Mouse (Mus musculus): ENCODE data around the gene Tnnt1. TPM values are rescaled to one million over a fixed set of nuclear protein-coding genes. Genes with fewer than 3 reads are reported as not detected.

Gene Tnnt1
- total RNA-seq, 2 experiments from 2014 or later: 25.4 to 33.6 TPM

DNA sequence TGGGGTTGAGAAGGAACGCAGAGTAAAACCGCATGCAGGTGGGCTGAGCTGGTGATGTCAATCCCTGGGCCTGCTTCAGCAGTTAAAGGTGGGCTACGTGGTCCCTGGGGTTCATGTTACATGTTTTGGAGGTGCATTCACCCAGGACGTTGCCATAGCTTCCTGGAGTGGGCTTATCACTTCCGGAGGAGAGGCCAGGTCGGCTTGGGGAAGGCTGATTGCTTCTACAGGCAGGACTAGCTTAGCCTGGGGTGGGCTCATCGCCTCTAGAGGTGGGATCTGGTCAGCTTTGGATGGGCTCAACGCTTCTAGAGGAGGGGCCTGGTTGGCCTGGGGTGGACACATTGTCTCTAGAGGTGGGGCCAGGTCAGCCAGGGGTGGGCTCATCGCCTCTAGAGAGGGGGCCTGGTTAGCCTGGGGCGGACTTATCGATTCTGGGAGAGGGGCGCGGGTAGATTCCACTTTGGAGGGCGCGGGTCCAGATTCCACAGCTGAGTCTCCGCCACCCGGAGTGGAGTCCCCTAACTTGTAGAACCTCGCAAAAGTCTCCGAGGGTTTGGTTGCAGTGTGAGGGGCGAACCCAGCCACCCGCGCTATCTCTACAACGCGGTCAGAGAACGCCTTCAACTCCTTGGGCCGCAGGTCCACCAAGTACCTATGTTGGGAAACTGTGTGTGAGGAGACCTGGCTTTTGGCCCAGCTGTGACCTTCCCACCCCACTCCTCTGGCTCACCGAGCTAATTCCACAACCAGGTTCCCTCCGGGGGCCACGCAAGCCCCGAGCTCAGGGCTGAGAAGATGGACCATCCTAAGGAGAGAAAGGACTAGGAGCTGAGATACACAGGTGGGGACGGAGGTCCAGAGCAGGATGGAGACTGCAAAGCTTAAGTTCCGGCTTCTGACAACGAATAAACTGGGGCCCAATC is 7.3 kb upstream of the Tnnt1 start:
- DNase-seq: no peak
- intact Hi-C loops (cut with DNase I): loop anchor here (2.0 to 5.0 kb wide), 2 partner anchors 13 to 391 kb away; no protein-coding TSS in a partner anchor

DNA sequence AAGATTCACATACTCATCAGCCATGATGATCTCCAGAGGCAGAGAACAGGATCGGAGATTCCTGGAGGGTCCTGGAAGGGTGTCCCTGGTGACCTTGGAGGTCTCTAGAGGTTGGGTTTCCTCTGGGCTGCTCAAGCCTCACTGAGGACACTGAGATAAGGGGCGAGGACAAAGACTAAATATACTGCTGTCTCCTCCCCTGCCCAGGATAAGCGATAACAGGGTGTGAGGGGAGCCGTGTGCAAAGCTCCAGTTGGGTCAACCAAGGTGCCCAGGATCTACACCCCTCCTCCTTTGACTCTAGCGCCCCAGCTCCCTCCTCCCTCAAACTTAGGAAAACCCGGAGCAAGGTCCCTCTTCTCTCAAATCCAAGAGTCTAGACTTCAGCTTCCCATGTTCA is 6.1 kb upstream of the Tnnt1 start:
- DNase-seq: peak; percentile 45 to 63
- intact Hi-C loops (cut with DNase I): loop anchor here (5.0 kb wide), 1 partner anchor 390 kb away; no protein-coding TSS in a partner anchor

DNA sequence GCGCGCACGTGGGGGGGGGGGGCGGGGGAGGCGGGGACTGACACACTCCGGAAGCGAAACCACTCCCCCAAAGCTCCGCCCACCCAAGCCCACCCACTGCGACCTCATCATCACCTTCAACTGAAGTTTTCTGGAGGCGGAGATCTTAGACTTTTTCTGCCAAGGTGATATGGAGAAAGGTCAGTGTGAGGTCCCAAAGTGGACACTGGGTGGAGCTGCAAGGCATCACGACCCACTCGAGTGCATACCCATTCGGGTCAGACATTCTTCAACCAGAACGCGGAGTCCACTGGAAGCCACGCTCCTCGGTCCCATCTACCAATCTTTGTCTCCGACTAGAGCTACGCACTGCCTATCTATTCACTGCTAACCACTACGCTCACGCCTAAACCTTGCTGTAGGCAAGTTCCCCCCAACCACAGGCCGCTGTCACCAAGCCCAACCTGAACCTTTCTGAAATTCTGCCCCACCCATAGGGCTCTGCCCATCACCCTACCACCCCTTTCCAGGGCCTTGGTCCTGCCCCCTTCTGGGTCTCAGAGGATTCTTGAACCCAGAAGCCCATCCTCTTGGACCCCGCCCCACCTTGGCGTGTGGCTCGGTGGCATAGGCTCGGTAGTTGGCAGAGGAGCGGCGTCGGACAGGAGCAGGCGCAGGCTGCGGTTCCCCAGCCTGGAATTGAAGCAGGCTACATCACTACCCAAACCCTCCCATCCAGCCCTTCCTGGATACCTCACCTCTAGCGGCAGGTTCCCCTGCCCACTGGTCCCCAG is 5.2 kb upstream of the Tnnt1 start:
- DNase-seq: peak in 1 of 2 experiments; percentile 55
- intact Hi-C loops (cut with DNase I): loop anchor here (5.0 kb wide), 1 partner anchor 389 kb away; no protein-coding TSS in a partner anchor

DNA sequence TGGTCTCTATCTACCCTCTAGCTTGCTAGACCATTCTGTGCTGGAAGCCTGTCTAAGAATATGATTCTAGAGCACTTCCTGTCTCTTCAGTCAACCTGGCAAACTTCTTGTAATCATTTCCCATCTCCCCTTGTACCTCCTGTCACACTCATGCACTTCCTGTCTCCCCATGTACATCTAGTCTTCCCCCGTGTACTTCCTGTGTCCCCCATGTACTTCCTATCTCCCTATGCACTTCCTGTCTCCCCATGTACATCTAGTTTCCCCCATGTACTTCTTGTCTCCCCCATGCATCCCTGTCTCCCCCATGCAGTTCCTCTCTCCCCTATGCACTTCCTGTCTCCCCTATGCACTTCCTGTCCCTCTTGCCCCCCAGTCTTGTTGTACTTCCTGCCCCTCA is 2.3 kb upstream of the Tnnt1 start:
- intact Hi-C loops (cut with DNase I): no loop called here
- no peak for DNase-seq

DNA sequence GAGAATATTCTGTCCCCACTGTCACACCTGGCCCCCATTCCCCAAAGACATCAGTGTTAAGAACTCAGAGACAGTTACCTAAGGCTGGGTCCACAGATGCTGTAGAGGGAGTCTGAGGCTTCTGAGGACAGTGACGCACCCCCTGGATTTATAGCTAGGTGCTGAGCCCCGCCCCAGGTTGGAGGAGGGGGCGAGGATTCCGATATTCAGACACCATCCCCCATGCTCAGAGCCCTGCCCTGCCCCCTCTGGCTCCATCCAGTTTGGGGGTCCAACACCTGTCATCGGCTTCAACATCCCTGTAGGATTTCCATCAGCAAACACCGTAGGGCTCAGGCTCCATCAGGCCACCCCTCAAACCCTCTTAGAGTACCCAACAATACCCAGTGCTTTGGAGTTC is 329 bp downstream of the Tnnt1 start:
- peak in 1 of 2 experiments; percentile 41 for DNase-seq
- intact Hi-C loops (cut with DNase I): no loop called here

- DNase-seq: peak; percentile 61 to 63
- intact Hi-C loops (cut with DNase I): no loop called here
These were observed 2.1 kb downstream of the Tnnt1 start for GRCm38 (mm10) chr7:4513829-4514712.

GRCm38 (mm10) chr7:4513236-4513635 is 2.9 kb downstream of the Tnnt1 start:
- intact Hi-C loops (cut with DNase I): no loop called here
- DNase-seq: peak; percentile 66 to 76

- intact Hi-C loops (cut with DNase I): loop anchor here (2.0 kb wide), 1 partner anchor 13 kb away; the partner anchor contains the start of gene Tnni3
- peak in 1 of 2 experiments; percentile 45 for DNase-seq
These were observed 4.5 kb downstream of the Tnnt1 start for GRCm38 (mm10) chr7:4511489-4512224.

- peak; percentile 88 to 93 for DNase-seq
- intact Hi-C loops (cut with DNase I): loop anchor here (2.0 kb wide), 1 partner anchor 15 kb away; the partner anchor contains the start of gene Tnni3
These were observed 6.1 kb downstream of the Tnnt1 start for GRCm38 (mm10) chr7:4509863-4510608.

DNA sequence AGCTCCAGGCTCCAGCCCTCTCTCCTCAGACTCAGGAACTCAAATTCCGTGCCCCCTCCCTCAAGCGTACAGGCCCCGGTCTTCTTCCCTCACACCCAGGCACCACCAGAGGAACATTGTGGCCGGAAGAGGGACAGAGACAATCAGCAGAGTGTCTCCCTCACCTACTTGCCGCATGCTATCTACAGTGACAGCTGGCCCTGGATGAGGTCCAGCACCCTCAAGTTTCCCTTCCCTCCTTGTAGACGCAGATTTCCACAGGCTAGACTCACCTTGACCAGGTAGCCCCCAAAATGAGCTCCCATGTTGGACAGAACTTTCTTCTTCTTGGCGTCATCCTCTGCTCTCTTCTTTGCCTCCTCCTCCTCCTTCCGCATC is 7.5 kb downstream of the Tnnt1 start:
- intact Hi-C loops (cut with DNase I): no loop called here
- no peak for DNase-seq

DNA sequence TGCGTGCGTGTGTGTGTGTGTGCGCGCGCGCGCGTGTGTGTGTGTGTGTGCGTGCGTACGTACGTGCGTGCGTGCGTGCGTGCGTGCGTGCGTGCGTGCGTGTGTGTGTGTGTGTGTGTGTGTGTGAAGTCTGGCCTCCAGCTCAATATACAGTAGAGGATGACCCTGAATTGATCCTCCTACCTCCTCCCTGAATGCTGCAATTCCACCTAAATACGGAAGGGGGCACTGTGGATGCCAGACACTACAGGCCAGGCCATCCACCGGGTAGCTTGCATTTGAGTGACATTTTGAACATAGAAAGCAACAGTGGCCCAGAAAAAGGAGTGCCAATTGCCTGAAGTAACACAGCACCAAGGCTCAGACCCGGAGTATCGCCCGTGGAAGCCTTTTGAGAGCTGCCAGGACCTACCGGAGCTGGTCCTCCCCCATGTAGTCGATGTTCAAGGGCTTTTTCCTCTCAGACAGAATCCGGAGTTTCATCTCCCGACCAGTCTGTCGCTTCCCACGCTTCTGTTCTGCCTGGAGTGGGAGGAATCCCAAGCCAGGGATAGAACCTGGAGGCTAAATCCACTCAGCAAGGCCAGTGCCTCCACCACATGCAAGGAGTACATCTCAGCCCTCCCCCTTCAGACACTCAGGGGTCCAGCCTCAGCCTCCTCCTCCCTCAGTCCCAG is 8.0 kb downstream of the Tnnt1 start:
- no peak for DNase-seq
- intact Hi-C loops (cut with DNase I): no loop called here

DNA sequence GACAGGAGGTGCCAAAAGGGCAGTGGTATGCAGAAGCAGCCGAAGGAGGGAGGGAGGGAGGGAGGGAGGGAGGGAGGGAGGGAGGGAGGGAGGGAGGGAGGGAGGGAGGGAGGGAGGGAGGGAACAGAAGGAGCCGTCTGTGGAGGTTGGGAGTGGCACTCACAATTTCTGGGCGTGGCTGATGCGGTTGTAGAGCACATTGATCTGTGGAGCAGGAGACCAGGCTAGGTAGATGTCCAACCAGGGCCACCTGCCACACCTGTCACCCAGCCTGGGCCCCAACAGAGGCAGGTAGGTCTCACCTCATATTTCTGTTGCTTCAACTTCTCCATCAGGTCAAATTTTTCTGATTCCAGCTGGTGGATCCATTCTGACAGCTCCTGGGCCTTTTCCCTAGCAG is 9.0 kb downstream of the Tnnt1 start:
- DNase-seq: no peak
- intact Hi-C loops (cut with DNase I): no loop called here

- no peak for DNase-seq
- intact Hi-C loops (cut with DNase I): no loop called here
These were observed 11.3 kb downstream of the Tnnt1 start for GRCm38 (mm10) chr7:4504646-4505435.

DNA sequence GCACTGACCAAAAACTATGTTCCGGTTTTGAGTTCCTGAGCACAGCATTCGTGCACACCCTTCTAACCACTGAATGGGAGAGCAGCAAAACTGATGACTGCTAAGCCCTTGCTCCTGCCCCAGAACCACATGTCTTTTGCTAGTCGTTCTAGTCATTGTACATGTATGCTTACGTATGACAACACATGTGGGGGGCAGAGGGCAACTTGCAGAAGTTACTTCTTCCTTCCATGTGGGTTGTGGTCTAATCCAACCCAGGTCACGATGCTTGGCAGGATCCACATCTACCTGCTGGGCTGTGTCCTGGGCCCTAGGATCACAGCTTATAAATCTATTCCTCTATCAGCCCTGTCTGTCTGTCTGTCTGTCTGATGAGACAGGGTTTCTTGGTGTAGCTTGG is 12.3 kb downstream of the Tnnt1 start:
- no peak for DNase-seq
- intact Hi-C loops (cut with DNase I): no loop called here

DNA sequence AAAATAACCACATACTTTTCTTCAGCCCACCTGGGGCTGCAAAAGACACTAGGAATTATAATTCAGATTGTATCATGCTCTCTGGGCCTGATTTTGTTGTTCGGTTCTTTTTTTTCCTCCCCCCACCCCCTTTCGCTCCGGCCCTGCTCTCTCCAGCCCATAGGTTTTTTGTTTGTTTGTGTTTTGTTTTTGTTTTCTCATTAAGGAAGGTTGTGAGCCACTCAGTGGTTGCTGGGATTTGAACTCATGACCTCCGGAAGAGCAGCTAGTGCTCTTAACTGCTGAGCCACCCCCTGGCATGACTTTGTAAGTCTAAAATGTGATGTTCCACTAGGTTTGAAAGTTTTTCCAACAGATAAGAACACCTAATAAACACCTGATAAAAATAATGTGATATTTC is 13.1 kb downstream of the Tnnt1 start:
- DNase-seq: no peak
- intact Hi-C loops (cut with DNase I): no loop called here

- intact Hi-C loops (cut with DNase I): no loop called here
- no peak for DNase-seq
These were observed 13.6 kb downstream of the Tnnt1 start for GRCm38 (mm10) chr7:4502421-4503090.
